Comparison of ENCODE assay signal across 1 mouse cellular context in the genomic region with DNA sequence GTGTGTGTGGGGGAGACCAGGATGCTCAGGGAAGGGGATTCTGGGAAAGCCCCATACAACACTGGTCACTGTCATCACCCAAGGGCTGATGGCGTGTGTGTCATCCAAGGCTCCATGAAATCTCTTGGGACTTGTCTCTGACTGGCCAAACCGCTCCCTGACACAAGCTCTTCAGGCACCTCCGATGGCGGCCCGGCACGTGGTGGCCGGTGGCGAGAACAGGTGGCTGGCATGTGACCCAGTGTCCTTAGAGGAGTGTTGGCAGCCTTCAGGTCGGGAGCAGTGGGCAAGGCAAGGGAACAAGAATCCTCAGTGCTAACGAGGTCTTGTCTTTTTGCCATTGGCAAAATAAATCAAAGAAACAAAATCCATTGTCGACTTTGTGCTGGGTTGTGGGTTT.
A peak's percentile ranks its signal among the peaks of the same experiment; 100 is the strongest.
TF ChIP-seq lines count a peak whose summit lies in the region.

No protein-coding gene starts in this region.

TF ChIP-seq in CH12.LX, 34 proteins besides CTCF, POLR2A, EP300 and RAD21:
- TF ChIP-seq PAX5 (IDR thresholded peaks at IDR 0.05; ENCODE audit: low read length) (no peak), CHD1 (IDR thresholded peaks at IDR 0.05; ENCODE audit: low read depth, low read length) (no peak), MXI1 (IDR thresholded peaks at IDR 0.05; ENCODE audit: low read depth, low read length) (peak; percentile 94), ZMIZ1 (IDR thresholded peaks at IDR 0.05; ENCODE audit: low read depth, low read length) (no peak), MYC (IDR thresholded peaks at IDR 0.05; ENCODE audit: low read depth, low read length) (peak; percentile 88), HCFC1 (IDR thresholded peaks at IDR 0.05; ENCODE audit: low read depth, low read length) (no peak), ETS1 (conservative IDR thresholded peaks at IDR 0.05; ENCODE audit: low read depth, low read length) (peak; percentile 69; the same call in 1 of the 2 replicates), MAFK (IDR thresholded peaks at IDR 0.05; ENCODE audit: insufficient replicate concordance, low read length) (peak; percentile 4; the same call in 1 of the 2 replicates), E2F4 (IDR thresholded peaks at IDR 0.05; ENCODE audit: insufficient replicate concordance, low read depth, low read length) (no peak), MEF2A (IDR thresholded peaks at IDR 0.05; ENCODE audit: borderline replicate concordance, low read depth, low read length) (0 out of 2 replicates have a peak, but pooled peaks have one; percentile 11), USF1 (IDR thresholded peaks at IDR 0.05; ENCODE audit: low read depth, low read length) (peak; percentile 64), USF2 (conservative IDR thresholded peaks at IDR 0.05; ENCODE audit: low read depth, low read length) (0 out of 2 replicates have a peak, but pooled peaks have one; percentile 40), RCOR1 (conservative IDR thresholded peaks at IDR 0.05; ENCODE audit: low read depth, low read length) (peak; percentile 76; the same call in 1 of the 2 replicates), NRF1 (IDR thresholded peaks at IDR 0.05; ENCODE audit: low read depth, low read length) (no peak), MAX (IDR thresholded peaks at IDR 0.05; ENCODE audit: low read length) (peak; percentile 93), TCF12 (IDR thresholded peaks at IDR 0.05; ENCODE audit: low read depth, low read length) (peak; percentile 52), BHLHE40 (IDR thresholded peaks at IDR 0.05; ENCODE audit: low read depth, low read length) (peak; percentile 98), POLR2AphosphoS2 (IDR thresholded peaks at IDR 0.05; ENCODE audit: low read depth, low read length) (no peak), JUN (IDR thresholded peaks at IDR 0.05; ENCODE audit: insufficient read depth, low read depth, low read length) (no peak), SIN3A (IDR thresholded peaks at IDR 0.05; ENCODE audit: low read length) (peak; percentile 61; the same call in 1 of the 2 replicates), ZKSCAN1 (IDR thresholded peaks at IDR 0.05; ENCODE audit: borderline replicate concordance, low read depth, low read length) (no peak), ZNF384 (IDR thresholded peaks at IDR 0.05; ENCODE audit: low read depth, low read length) (no peak), IRF4 (IDR thresholded peaks at IDR 0.05; ENCODE audit: low read depth, low read length) (no peak), JUND (conservative IDR thresholded peaks at IDR 0.05; ENCODE audit: low read depth, low read length) (no peak), CHD2 (IDR thresholded peaks at IDR 0.05; ENCODE audit: low read length) (no peak; the same call in 1 of the 2 replicates), UBTF (IDR thresholded peaks at IDR 0.05; ENCODE audit: low read depth, low read length) (no peak), GABPA (IDR thresholded peaks at IDR 0.05; ENCODE audit: insufficient replicate concordance, low read depth, low read length) (no peak), NELFE (IDR thresholded peaks at IDR 0.05; ENCODE audit: low read depth, low read length) (no peak)
TF ChIP-seq in CH12.LX: peak in this region for 12.
